Mouse (Mus musculus) CH12.LX (cell line): ENCODE results near the gene Rp9. TPM values are rescaled to one million over a fixed set of nuclear protein-coding genes. Genes with fewer than 3 reads are reported as not detected.

Experiments
- DNase-seq: peaks from one replicate; pipeline ENCODE4 v3.0.0-alpha.2; 2013; ENCODE audit errors: extremely low read depth
- H3K27ac ChIP-seq: 2 replicates; pipeline ENCODE4 v1.5.1; 2012; ENCODE audit warnings: low read depth, mild to moderate bottlenecking, control low read depth, moderate library complexity; ENCODE audit not compliant: insufficient read depth
- H3K27me3 ChIP-seq: replicated peaks from 2 replicates; pipeline ENCODE3; 2012; ENCODE audit warnings: inconsistent platforms
- H3K36me3 ChIP-seq, 2 experiments: replicated peaks in 1 of 2; 2 replicates each; pipeline versions ENCODE3 to v1.6.1; 2012; ENCODE audit warnings: inconsistent platforms in 1 of 2, low read length in 1 of 2, mild to moderate bottlenecking in 1 of 2, mixed read lengths in 1 of 2, moderate library complexity in 1 of 2; ENCODE audit not compliant: control insufficient read depth in 1 of 2, insufficient read depth in 1 of 2
- H3K4me1 ChIP-seq, 2 experiments: 2 replicates each; pipeline ENCODE4 v1.6.1; 2012; ENCODE audit warnings: inconsistent platforms in 1 of 2, moderate library complexity in 1 of 2; ENCODE audit not compliant: insufficient read depth in 2 of 2, control insufficient read depth in 1 of 2
- H3K4me2 ChIP-seq: 2 replicates; pipeline ENCODE4 v1.6.1; 2012; ENCODE audit warnings: low read depth, mild to moderate bottlenecking, control low read depth; ENCODE audit not compliant: poor library complexity, insufficient read depth, severe bottlenecking
- H3K4me3 ChIP-seq, 3 experiments: fragments of 150-350 bp in 1 of 3; sonication (generic) in 1 of 3; replicated peaks in 1 of 3; 2 replicates each; pipeline versions ENCODE3 to v1.5.1; 2011 to 2012; ENCODE audit warnings: low read depth in 2 of 3, low read length in 2 of 3, mild to moderate bottlenecking in 2 of 3, moderate library complexity in 2 of 3, control low read depth in 1 of 3, improper control_type of control experiment in 1 of 3, inconsistent platforms in 1 of 3, mixed read lengths in 1 of 3; ENCODE audit not compliant: poor library complexity in 1 of 3
- H3K79me2 ChIP-seq: replicated peaks from 2 replicates; pipeline ENCODE4 v1.6.1; 2012; ENCODE audit warnings: mild to moderate bottlenecking, moderate library complexity; ENCODE audit not compliant: control insufficient read depth, poor library complexity, insufficient read depth, severe bottlenecking; ENCODE audit errors: extremely low read depth
- H3K9ac ChIP-seq: 2 replicates; pipeline ENCODE4 v1.6.1; 2012; ENCODE audit warnings: low read depth, mild to moderate bottlenecking, control low read depth, moderate library complexity; ENCODE audit not compliant: insufficient read depth
- H3K9me3 ChIP-seq: replicated peaks from 2 replicates; pipeline ENCODE3; 2012; ENCODE audit warnings: low read length, inconsistent platforms, mixed read lengths
- BHLHE40 ChIP-seq: IDR thresholded peaks from 2 replicates; pipeline ENCODE4 v1.6.1; 2011; ENCODE audit warnings: mild to moderate bottlenecking, low read depth, low read length, improper control_type of control experiment
- CHD1 ChIP-seq: IDR thresholded peaks from 2 replicates; pipeline ENCODE4 v1.6.1; 2012; ENCODE audit warnings: low read depth, low read length, improper control_type of control experiment, inconsistent platforms
- CHD2 ChIP-seq: IDR thresholded peaks from 2 replicates; pipeline ENCODE4 v1.6.1; 2011; ENCODE audit warnings: low read length, improper control_type of control experiment
- CTCF ChIP-seq, 2 experiments: IDR thresholded peaks in 1 of 2; conservative IDR thresholded peaks in 1 of 2; 2 replicates each; pipeline ENCODE4 v1.5.1; 2011 to 2012; ENCODE audit warnings: low read depth in 2 of 2, low read length in 2 of 2, improper control_type of control experiment in 1 of 2, inconsistent platforms in 1 of 2, mild to moderate bottlenecking in 1 of 2, moderate library complexity in 1 of 2
- ELF1 ChIP-seq: IDR thresholded peaks from 2 replicates; pipeline ENCODE4 v1.6.1; 2014; ENCODE audit warnings: low read depth, mild to moderate bottlenecking, inconsistent platforms, low read length, improper control_type of control experiment
- EP300 ChIP-seq: IDR thresholded peaks from 2 replicates; pipeline ENCODE4 v1.6.1; 2011; ENCODE audit warnings: low read length, improper control_type of control experiment
- ETS1 ChIP-seq: conservative IDR thresholded peaks from 2 replicates; pipeline ENCODE4 v1.6.1; 2012; ENCODE audit warnings: low read depth, mild to moderate bottlenecking, inconsistent platforms, low read length, improper control_type of control experiment, moderate library complexity
- GABPA ChIP-seq: IDR thresholded peaks from 2 replicates; pipeline ENCODE4 v1.6.1; 2012; ENCODE audit warnings: low read depth, low read length, improper control_type of control experiment, inconsistent platforms; ENCODE audit not compliant: insufficient replicate concordance
- HCFC1 ChIP-seq: IDR thresholded peaks from 2 replicates; pipeline ENCODE4 v1.6.1; 2012; ENCODE audit warnings: low read depth, mild to moderate bottlenecking, inconsistent platforms, low read length, improper control_type of control experiment
- JUN ChIP-seq: IDR thresholded peaks from 2 replicates; pipeline ENCODE4 v1.6.1; 2011; ENCODE audit warnings: low read depth, mild to moderate bottlenecking, low read length, improper control_type of control experiment, moderate library complexity; ENCODE audit not compliant: insufficient read depth
- JUND ChIP-seq: conservative IDR thresholded peaks from 2 replicates; pipeline ENCODE4 v1.6.1; 2011; ENCODE audit warnings: low read depth, low read length, improper control_type of control experiment
- KAT2A ChIP-seq: IDR thresholded peaks from 2 replicates; pipeline ENCODE4 v1.6.1; 2012; ENCODE audit warnings: low read length, improper control_type of control experiment, inconsistent platforms; ENCODE audit not compliant: insufficient replicate concordance
- MAFK ChIP-seq: IDR thresholded peaks from 2 replicates; pipeline ENCODE4 v1.6.1; 2011; ENCODE audit warnings: low read length, improper control_type of control experiment; ENCODE audit not compliant: insufficient replicate concordance
- MAX ChIP-seq: IDR thresholded peaks from 2 replicates; pipeline ENCODE4 v1.6.1; 2011; ENCODE audit warnings: low read length, improper control_type of control experiment
- MAZ ChIP-seq: IDR thresholded peaks from 2 replicates; pipeline ENCODE4 v1.6.1; 2012; ENCODE audit warnings: low read depth, mild to moderate bottlenecking, inconsistent platforms, low read length, improper control_type of control experiment, moderate library complexity
- MEF2A ChIP-seq: IDR thresholded peaks from 2 replicates; pipeline ENCODE4 v1.6.1; 2014; ENCODE audit warnings: low read depth, mild to moderate bottlenecking, inconsistent platforms, low read length, improper control_type of control experiment, borderline replicate concordance
- MYC ChIP-seq: IDR thresholded peaks from 2 replicates; pipeline ENCODE4 v1.6.1; 2011; ENCODE audit warnings: low read depth, mild to moderate bottlenecking, improper control_type of control experiment, low read length
- NELFE ChIP-seq: IDR thresholded peaks from 2 replicates; pipeline ENCODE4 v1.6.1; 2011; ENCODE audit warnings: low read depth, low read length, improper control_type of control experiment
- NRF1 ChIP-seq: IDR thresholded peaks from 2 replicates; pipeline ENCODE4 v1.6.1; 2014; ENCODE audit warnings: low read depth, mild to moderate bottlenecking, inconsistent platforms, low read length, improper control_type of control experiment, moderate library complexity
- PAX5 ChIP-seq: IDR thresholded peaks from 2 replicates; pipeline ENCODE4 v1.6.1; 2012; ENCODE audit warnings: low read length, inconsistent platforms, mixed read lengths
- POLR2A ChIP-seq: IDR thresholded peaks from 2 replicates; pipeline ENCODE4 v1.6.1; 2011; ENCODE audit warnings: low read depth, mild to moderate bottlenecking, improper control_type of control experiment, low read length
- POLR2AphosphoS2 ChIP-seq: IDR thresholded peaks from 2 replicates; pipeline ENCODE4 v1.6.1; 2011; ENCODE audit warnings: low read depth, low read length, improper control_type of control experiment
- RAD21 ChIP-seq: IDR thresholded peaks from 2 replicates; pipeline ENCODE4 v1.6.1; 2011; ENCODE audit warnings: low read depth, mild to moderate bottlenecking, low read length, improper control_type of control experiment, moderate library complexity
- RCOR1 ChIP-seq: conservative IDR thresholded peaks from 2 replicates; pipeline ENCODE4 v1.6.1; 2012; ENCODE audit warnings: low read depth, mild to moderate bottlenecking, inconsistent platforms, low read length, improper control_type of control experiment
- SIN3A ChIP-seq: IDR thresholded peaks from 2 replicates; pipeline ENCODE4 v1.6.1; 2012; ENCODE audit warnings: low read length, improper control_type of control experiment, inconsistent platforms
- SMC3 ChIP-seq: IDR thresholded peaks from 2 replicates; pipeline ENCODE4 v1.6.1; 2011; ENCODE audit warnings: low read depth, low read length, improper control_type of control experiment
- TBP ChIP-seq: conservative IDR thresholded peaks from 2 replicates; pipeline ENCODE4 v1.6.1; 2011; ENCODE audit warnings: low read depth, low read length, improper control_type of control experiment
- TCF12 ChIP-seq: IDR thresholded peaks from 2 replicates; pipeline ENCODE4 v1.6.1; 2014; ENCODE audit warnings: low read depth, mild to moderate bottlenecking, inconsistent platforms, low read length, improper control_type of control experiment
- USF2 ChIP-seq: conservative IDR thresholded peaks from 2 replicates; pipeline ENCODE4 v1.6.1; 2011; ENCODE audit warnings: low read depth, low read length, improper control_type of control experiment
- ZC3H11A ChIP-seq: IDR thresholded peaks from 2 replicates; pipeline ENCODE4 v1.6.1; 2012; ENCODE audit warnings: low read depth, mild to moderate bottlenecking, inconsistent platforms, low read length, improper control_type of control experiment
- ZKSCAN1 ChIP-seq: IDR thresholded peaks from 2 replicates; pipeline ENCODE4 v1.6.1; 2012; ENCODE audit warnings: low read depth, inconsistent platforms, low read length, improper control_type of control experiment, borderline replicate concordance
- ZMIZ1 ChIP-seq: IDR thresholded peaks from 2 replicates; pipeline ENCODE4 v1.6.1; 2012; ENCODE audit warnings: low read depth, mild to moderate bottlenecking, inconsistent platforms, low read length, improper control_type of control experiment
- dilution Hi-C: fragments of 300-500 bp; cut with MboI; formaldehyde crosslinking; loops from 2 replicates; pipeline ENCODE4 v1.14.3; 2020; ENCODE audit warnings: low sequenced_read_pairs; ENCODE audit not compliant: extremely low pct_unique_long_range_greater_than_20kb, extremely low pct_ligation_motif_present
- in situ Hi-C: fragments of 300-500 bp; cut with MboI; formaldehyde crosslinking; loops from 3 replicates; pipeline ENCODE4 v1.14.3; 2019; ENCODE audit warnings: low sequenced_read_pairs, low pct_ligation_motif_present, low pct_unique_long_range_greater_than_20kb, mixed read lengths
- polyA plus RNA-seq: library from polyadenylated mRNA; unstranded; fragments of >175 nt; gene quantifications from 2 replicates; pipeline ENCODE4 v1.2.1, GENCODE M21; 2012; ENCODE audit warnings: low read depth; ENCODE audit not compliant: insufficient read length
- total RNA-seq, 2 experiments: library from RNA; depleted of rRNA; stranded (reverse); fragments of 300-350 nt in 1 of 2; fragments of >200 nt in 1 of 2; gene quantifications; 2 replicates each; pipeline ENCODE4 v1.2.3; 2012 to 2014

Rp9 gene
- total and polyA plus RNA-seq, 3 experiments, result 64.2 to 86.9 (median 85.0) TPM

DNA sequence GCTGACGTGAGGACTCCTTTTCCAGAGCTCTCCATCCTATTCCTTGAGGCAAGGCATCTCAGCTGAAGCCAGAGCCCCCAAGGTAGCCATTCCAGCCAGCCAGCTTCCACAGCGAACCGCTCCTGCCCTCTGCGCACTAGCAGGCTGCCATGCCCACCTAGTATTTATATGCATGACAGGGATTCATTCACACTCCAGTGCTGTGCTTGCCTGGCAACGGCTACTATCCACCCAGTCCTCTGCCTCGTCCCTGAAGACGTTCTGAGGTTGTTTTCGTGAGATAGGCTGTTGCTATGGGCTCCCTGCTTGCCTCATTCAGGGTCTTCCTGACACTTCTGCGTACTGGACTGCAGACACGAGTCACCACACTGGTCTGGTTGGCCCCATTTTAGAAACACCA, 16.8 kb downstream of the Rp9 start:
- Histone ChIP-seq H3K27ac (no peak overlapping the region), H3K4me2 (no peak overlapping the region), H3K79me2 (no peaks in the 10 kb centered on the region), H3K4me3 (no peak overlapping the region), H3K9ac (no peak overlapping the region), H3K27me3 (no peaks in the 10 kb centered on the region), H3K4me1 (peaks cover 15 to 18% of the 10 kb centered on the region in 2 experiments), H3K9me3 (no peaks in the 10 kb centered on the region), H3K36me3 (peaks cover 71 to 93% of the 10 kb centered on the region in 2 experiments)
- dilution Hi-C loops, result no loop called here
- in situ Hi-C loops, result no loop called here
- no peak for TF ChIP-seq CTCF (conservative IDR thresholded peaks at IDR 0.05 in 1 of 2, IDR thresholded peaks at IDR 0.05 in 1 of 2; ENCODE audit: low read depth in 2 of 2, low read length in 2 of 2)
- no peak for TF ChIP-seq CHD2
- TF ChIP-seq RCOR1, result no peak
- TF ChIP-seq NELFE, result no peak
- TF ChIP-seq HCFC1, result no peak
- no peak for TF ChIP-seq JUN
- no peak for TF ChIP-seq RAD21
- TF ChIP-seq ZC3H11A, result no peak
- TF ChIP-seq MYC, result no peak
- no peak for TF ChIP-seq ZMIZ1
- TF ChIP-seq ELF1, result no peak
- no peak for TF ChIP-seq SIN3A
- TF ChIP-seq BHLHE40, result no peak
- no peak for TF ChIP-seq GABPA
- no peak for TF ChIP-seq PAX5
- DNase-seq, result no peak

DNA sequence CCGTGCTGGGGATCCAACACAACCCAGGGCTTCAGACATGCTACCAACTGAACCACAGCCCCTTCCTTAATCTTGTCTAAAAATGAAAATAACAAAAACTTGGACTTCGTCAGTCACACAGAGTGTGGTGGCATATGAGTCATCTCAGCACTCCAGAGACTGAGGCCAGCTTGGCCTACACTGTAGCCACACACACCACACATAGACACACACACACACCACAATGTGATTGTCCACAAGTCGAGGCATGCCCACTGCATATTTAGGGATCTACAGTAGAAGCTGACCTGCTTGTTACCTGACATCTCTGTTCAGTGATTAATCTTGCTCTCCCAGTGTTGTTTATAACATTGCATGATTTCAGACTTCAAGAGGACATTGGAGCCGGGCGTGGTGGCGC, 20.3 kb downstream of the Rp9 start:
- H3K36me3 ChIP-seq, result peaks cover 54 to 90% of the 10 kb centered on the region in 2 experiments
- TF ChIP-seq POLR2A (no peak), ZMIZ1 (no peak), MEF2A (0 out of 2 replicates have a peak, but pooled peaks have one; percentile 60), SMC3 (no peak), MAX (no peak), ELF1 (no peak), USF2 (no peak), TBP (no peak), POLR2AphosphoS2 (no peak), KAT2A (no peak), BHLHE40 (no peak), RCOR1 (no peak), MAFK (no peak), CTCF (conservative IDR thresholded peaks at IDR 0.05 in 1 of 2, IDR thresholded peaks at IDR 0.05 in 1 of 2; ENCODE audit: low read depth in 2 of 2, low read length in 2 of 2) (no peak), TCF12 (no peak), RAD21 (no peak), CHD1 (peak; percentile 98), EP300 (peak; percentile 60; the same call in 1 of the 2 replicates), JUN (no peak; the same call in 1 of the 2 replicates), ZKSCAN1 (no peak), MAZ (no peak), NRF1 (no peak), PAX5 (no peak), GABPA (no peak), JUND (no peak; the same call in 1 of the 2 replicates), SIN3A (no peak), ZC3H11A (no peak), ETS1 (no peak)

More for the DNA sequence above, 20.3 kb downstream of the Rp9 start:
- Histone ChIP-seq H3K27ac (peak overlapping the region; percentile 58), H3K79me2 (no peaks in the 10 kb centered on the region), H3K4me2 (no peak overlapping the region), H3K9ac (no peak overlapping the region), H3K4me1 (peaks cover 7 to 11% of the 10 kb centered on the region in 2 experiments; a peak in 3 of 4 replicates), H3K9me3 (no peaks in the 10 kb centered on the region), H3K27me3 (no peaks in the 10 kb centered on the region), H3K4me3 (no peak overlapping the region)
- DNase-seq, result peak; percentile 32
- in situ Hi-C loops, result no loop called here
- dilution Hi-C loops, result no loop called here
